Mouse (Mus musculus) CH12.LX (cell line): ENCODE results near the gene Npr3. TPM values are rescaled to one million over a fixed set of nuclear protein-coding genes. Genes with fewer than 3 reads are reported as not detected.

Experiments used
- DNase-seq: peaks from one replicate; pipeline ENCODE4 v3.0.0-alpha.2; 2013; ENCODE audit errors: extremely low read depth
- H3K27ac ChIP-seq: 2 replicates; pipeline ENCODE4 v1.5.1; 2012; ENCODE audit warnings: low read depth, mild to moderate bottlenecking, control low read depth, moderate library complexity; ENCODE audit not compliant: insufficient read depth
- H3K27me3 ChIP-seq: replicated peaks from 2 replicates; pipeline ENCODE3; 2012; ENCODE audit warnings: inconsistent platforms
- H3K36me3 ChIP-seq, 2 experiments: replicated peaks in 1 of 2; 2 replicates each; pipeline versions ENCODE3 to v1.6.1; 2012; ENCODE audit warnings: inconsistent platforms in 1 of 2, low read length in 1 of 2, mild to moderate bottlenecking in 1 of 2, mixed read lengths in 1 of 2, moderate library complexity in 1 of 2; ENCODE audit not compliant: control insufficient read depth in 1 of 2, insufficient read depth in 1 of 2
- H3K4me1 ChIP-seq, 2 experiments: 2 replicates each; pipeline ENCODE4 v1.6.1; 2012; ENCODE audit warnings: inconsistent platforms in 1 of 2, moderate library complexity in 1 of 2; ENCODE audit not compliant: insufficient read depth in 2 of 2, control insufficient read depth in 1 of 2
- H3K4me2 ChIP-seq: 2 replicates; pipeline ENCODE4 v1.6.1; 2012; ENCODE audit warnings: low read depth, mild to moderate bottlenecking, control low read depth; ENCODE audit not compliant: poor library complexity, insufficient read depth, severe bottlenecking
- H3K4me3 ChIP-seq, 3 experiments: fragments of 150-350 bp in 1 of 3; sonication (generic) in 1 of 3; replicated peaks in 1 of 3; 2 replicates each; pipeline versions ENCODE3 to v1.5.1; 2011 to 2012; ENCODE audit warnings: low read depth in 2 of 3, low read length in 2 of 3, mild to moderate bottlenecking in 2 of 3, moderate library complexity in 2 of 3, control low read depth in 1 of 3, improper control_type of control experiment in 1 of 3, inconsistent platforms in 1 of 3, mixed read lengths in 1 of 3; ENCODE audit not compliant: poor library complexity in 1 of 3
- H3K79me2 ChIP-seq: replicated peaks from 2 replicates; pipeline ENCODE4 v1.6.1; 2012; ENCODE audit warnings: mild to moderate bottlenecking, moderate library complexity; ENCODE audit not compliant: control insufficient read depth, poor library complexity, insufficient read depth, severe bottlenecking; ENCODE audit errors: extremely low read depth
- H3K9ac ChIP-seq: 2 replicates; pipeline ENCODE4 v1.6.1; 2012; ENCODE audit warnings: low read depth, mild to moderate bottlenecking, control low read depth, moderate library complexity; ENCODE audit not compliant: insufficient read depth
- H3K9me3 ChIP-seq: replicated peaks from 2 replicates; pipeline ENCODE3; 2012; ENCODE audit warnings: low read length, inconsistent platforms, mixed read lengths
- CTCF ChIP-seq, 2 experiments: IDR thresholded peaks in 1 of 2; conservative IDR thresholded peaks in 1 of 2; 2 replicates each; pipeline ENCODE4 v1.5.1; 2011 to 2012; ENCODE audit warnings: low read depth in 2 of 2, low read length in 2 of 2, improper control_type of control experiment in 1 of 2, inconsistent platforms in 1 of 2, mild to moderate bottlenecking in 1 of 2, moderate library complexity in 1 of 2
- ELF1 ChIP-seq: IDR thresholded peaks from 2 replicates; pipeline ENCODE4 v1.6.1; 2014; ENCODE audit warnings: low read depth, mild to moderate bottlenecking, inconsistent platforms, low read length, improper control_type of control experiment
- EP300 ChIP-seq: IDR thresholded peaks from 2 replicates; pipeline ENCODE4 v1.6.1; 2011; ENCODE audit warnings: low read length, improper control_type of control experiment
- GABPA ChIP-seq: IDR thresholded peaks from 2 replicates; pipeline ENCODE4 v1.6.1; 2012; ENCODE audit warnings: low read depth, low read length, improper control_type of control experiment, inconsistent platforms; ENCODE audit not compliant: insufficient replicate concordance
- IRF4 ChIP-seq: IDR thresholded peaks from 2 replicates; pipeline ENCODE4 v1.6.1; 2014; ENCODE audit warnings: low read depth, mild to moderate bottlenecking, inconsistent platforms, low read length, improper control_type of control experiment
- JUN ChIP-seq: IDR thresholded peaks from 2 replicates; pipeline ENCODE4 v1.6.1; 2011; ENCODE audit warnings: low read depth, mild to moderate bottlenecking, low read length, improper control_type of control experiment, moderate library complexity; ENCODE audit not compliant: insufficient read depth
- JUND ChIP-seq: conservative IDR thresholded peaks from 2 replicates; pipeline ENCODE4 v1.6.1; 2011; ENCODE audit warnings: low read depth, low read length, improper control_type of control experiment
- MAFK ChIP-seq: IDR thresholded peaks from 2 replicates; pipeline ENCODE4 v1.6.1; 2011; ENCODE audit warnings: low read length, improper control_type of control experiment; ENCODE audit not compliant: insufficient replicate concordance
- MAZ ChIP-seq: IDR thresholded peaks from 2 replicates; pipeline ENCODE4 v1.6.1; 2012; ENCODE audit warnings: low read depth, mild to moderate bottlenecking, inconsistent platforms, low read length, improper control_type of control experiment, moderate library complexity
- MEF2A ChIP-seq: IDR thresholded peaks from 2 replicates; pipeline ENCODE4 v1.6.1; 2014; ENCODE audit warnings: low read depth, mild to moderate bottlenecking, inconsistent platforms, low read length, improper control_type of control experiment, borderline replicate concordance
- PAX5 ChIP-seq: IDR thresholded peaks from 2 replicates; pipeline ENCODE4 v1.6.1; 2012; ENCODE audit warnings: low read length, inconsistent platforms, mixed read lengths
- POLR2AphosphoS2 ChIP-seq: IDR thresholded peaks from 2 replicates; pipeline ENCODE4 v1.6.1; 2011; ENCODE audit warnings: low read depth, low read length, improper control_type of control experiment
- RAD21 ChIP-seq: IDR thresholded peaks from 2 replicates; pipeline ENCODE4 v1.6.1; 2011; ENCODE audit warnings: low read depth, mild to moderate bottlenecking, low read length, improper control_type of control experiment, moderate library complexity
- SMC3 ChIP-seq: IDR thresholded peaks from 2 replicates; pipeline ENCODE4 v1.6.1; 2011; ENCODE audit warnings: low read depth, low read length, improper control_type of control experiment
- TCF12 ChIP-seq: IDR thresholded peaks from 2 replicates; pipeline ENCODE4 v1.6.1; 2014; ENCODE audit warnings: low read depth, mild to moderate bottlenecking, inconsistent platforms, low read length, improper control_type of control experiment
- USF1 ChIP-seq: IDR thresholded peaks from 2 replicates; pipeline ENCODE4 v1.6.1; 2014; ENCODE audit warnings: low read depth, mild to moderate bottlenecking, inconsistent platforms, low read length, improper control_type of control experiment
- USF2 ChIP-seq: conservative IDR thresholded peaks from 2 replicates; pipeline ENCODE4 v1.6.1; 2011; ENCODE audit warnings: low read depth, low read length, improper control_type of control experiment
- ZKSCAN1 ChIP-seq: IDR thresholded peaks from 2 replicates; pipeline ENCODE4 v1.6.1; 2012; ENCODE audit warnings: low read depth, inconsistent platforms, low read length, improper control_type of control experiment, borderline replicate concordance
- ZMIZ1 ChIP-seq: IDR thresholded peaks from 2 replicates; pipeline ENCODE4 v1.6.1; 2012; ENCODE audit warnings: low read depth, mild to moderate bottlenecking, inconsistent platforms, low read length, improper control_type of control experiment
- ZNF384 ChIP-seq: IDR thresholded peaks from 2 replicates; pipeline ENCODE4 v1.6.1; 2012; ENCODE audit warnings: low read depth, low read length, improper control_type of control experiment, inconsistent platforms
- dilution Hi-C: fragments of 300-500 bp; cut with MboI; formaldehyde crosslinking; loops from 2 replicates; pipeline ENCODE4 v1.14.3; 2020; ENCODE audit warnings: low sequenced_read_pairs; ENCODE audit not compliant: extremely low pct_unique_long_range_greater_than_20kb, extremely low pct_ligation_motif_present
- in situ Hi-C: fragments of 300-500 bp; cut with MboI; formaldehyde crosslinking; loops from 3 replicates; pipeline ENCODE4 v1.14.3; 2019; ENCODE audit warnings: low sequenced_read_pairs, low pct_ligation_motif_present, low pct_unique_long_range_greater_than_20kb, mixed read lengths
- polyA plus RNA-seq: library from polyadenylated mRNA; unstranded; fragments of >175 nt; gene quantifications from 2 replicates; pipeline ENCODE4 v1.2.1, GENCODE M21; 2012; ENCODE audit warnings: low read depth; ENCODE audit not compliant: insufficient read length
- total RNA-seq, 2 experiments: library from RNA; depleted of rRNA; stranded (reverse); fragments of 300-350 nt in 1 of 2; fragments of >200 nt in 1 of 2; gene quantifications; 2 replicates each; pipeline ENCODE4 v1.2.3; 2012 to 2014

Gene Npr3
- total and polyA plus RNA-seq, 3 experiments: not detected

- dilution Hi-C loops: no loop called here
- in situ Hi-C loops: no loop called here
- TF ChIP-seq USF1: no peak
- no peak for TF ChIP-seq SMC3
- TF ChIP-seq ZMIZ1: no peak
- TF ChIP-seq ELF1: no peak
- no peak for TF ChIP-seq POLR2AphosphoS2
- no peak for TF ChIP-seq MEF2A
- no peak for TF ChIP-seq EP300
- TF ChIP-seq JUND: no peak
- TF ChIP-seq PAX5: no peak
- TF ChIP-seq MAFK: no peak
- TF ChIP-seq MAZ: no peak
- TF ChIP-seq IRF4: no peak
- no peaks in the 10 kb centered on the region for H3K79me2 ChIP-seq
- H3K4me2 ChIP-seq: no peak overlapping the region
- no peak overlapping the region for H3K27ac ChIP-seq
- H3K27me3 ChIP-seq: no peaks in the 10 kb centered on the region
- H3K9ac ChIP-seq: no peak overlapping the region
- no peaks in the 10 kb centered on the region for H3K36me3 ChIP-seq
- no peaks in the 10 kb centered on the region for H3K9me3 ChIP-seq
- no peaks in the 10 kb centered on the region for H3K4me1 ChIP-seq
- H3K4me3 ChIP-seq: no peak overlapping the region
- no peak for DNase-seq
Measured at GRCm38 (mm10) chr15:11927742-11928141, 20.7 kb upstream of the Npr3 start.

GRCm38 (mm10) chr15:11914101-11914500 lies 7.0 kb upstream of the Npr3 start:
- Histone ChIP-seq H3K4me2 (no peak overlapping the region), H3K4me3 (no peak overlapping the region), H3K9ac (no peak overlapping the region), H3K27me3 (no peaks in the 10 kb centered on the region), H3K79me2 (no peaks in the 10 kb centered on the region), H3K36me3 (no peaks in the 10 kb centered on the region), H3K9me3 (no peaks in the 10 kb centered on the region), H3K27ac (no peak overlapping the region), H3K4me1 (no peaks in the 10 kb centered on the region)
- dilution Hi-C loops: no loop called here
- TF ChIP-seq USF2 (no peak), RAD21 (no peak), TCF12 (no peak), ZNF384 (no peak)
- in situ Hi-C loops: no loop called here
- DNase-seq: no peak

- Histone ChIP-seq H3K9ac (no peak overlapping the region), H3K36me3 (no peaks in the 10 kb centered on the region), H3K4me2 (no peak overlapping the region), H3K4me3 (no peak overlapping the region), H3K27ac (no peak overlapping the region), H3K9me3 (peaks cover 6% of the 10 kb centered on the region), H3K79me2 (no peaks in the 10 kb centered on the region), H3K27me3 (no peaks in the 10 kb centered on the region), H3K4me1 (peaks cover 0 to 2% of the 10 kb centered on the region in 2 experiments; a peak in 1 of 4 replicates)
- DNase-seq: peak; percentile 39
- dilution Hi-C loops: no loop called here
- TF ChIP-seq ZKSCAN1: no peak
- no peak for TF ChIP-seq JUN
- TF ChIP-seq SMC3: peak; percentile 73
- peak; percentile 25 to 74; a peak in 3 of 4 replicates for TF ChIP-seq CTCF (conservative IDR thresholded peaks at IDR 0.05 in 1 of 2, IDR thresholded peaks at IDR 0.05 in 1 of 2; ENCODE audit: low read depth in 2 of 2, low read length in 2 of 2)
- TF ChIP-seq GABPA: no peak
- TF ChIP-seq RAD21: peak; percentile 77
- no peak for TF ChIP-seq POLR2AphosphoS2
- in situ Hi-C loops: no loop called here
Measured at GRCm38 (mm10) chr15:11909875-11910274, 2.8 kb upstream of the Npr3 start.
